Mouse (Mus musculus) frontal cortex, postnatal 25 days (tissue): ENCODE measurements around the gene Cebpb.

Experiments used
- DNase-seq, 2 experiments: peaks; one replicate each; pipeline ENCODE4 v3.0.0; 2022; ENCODE audit warnings: low spot score in 2 of 2

Gene Cebpb

DNA sequence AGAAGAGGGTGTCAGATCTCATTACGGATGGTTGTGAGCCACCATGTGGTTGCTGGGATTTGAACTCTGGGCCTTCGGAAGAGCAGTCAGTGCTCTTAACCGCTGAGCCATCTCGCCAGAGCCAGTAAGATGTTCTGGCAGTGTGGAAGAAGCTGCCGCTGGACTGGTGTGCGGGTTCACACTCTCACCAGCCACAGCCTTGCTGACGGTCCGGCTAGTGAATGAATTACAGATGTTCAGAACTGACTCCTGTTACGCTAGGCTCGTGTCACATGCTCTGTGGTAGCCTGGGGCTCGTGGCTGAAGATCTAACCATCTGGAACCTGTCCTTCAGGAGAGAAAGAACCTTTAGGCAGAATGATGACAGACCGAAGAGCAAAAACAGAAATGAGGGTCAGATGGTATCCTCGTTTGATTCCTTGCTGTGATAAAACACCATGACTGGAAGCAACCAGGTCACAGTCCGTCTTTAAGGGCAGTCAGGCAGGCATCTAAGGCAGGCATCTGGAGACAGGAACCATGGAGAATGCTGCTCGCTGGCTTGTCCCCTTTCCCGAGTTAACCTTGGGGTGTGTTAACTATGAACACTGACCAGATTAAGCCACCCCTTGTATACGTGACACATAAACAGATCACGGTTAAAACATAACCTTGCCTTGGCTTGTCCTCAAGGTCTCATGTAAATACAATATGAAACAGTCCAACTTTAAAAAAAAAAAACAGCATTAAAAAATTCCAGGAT lies 22.6 kb upstream of the Cebpb start:
- DNase-seq, result no peak

DNA sequence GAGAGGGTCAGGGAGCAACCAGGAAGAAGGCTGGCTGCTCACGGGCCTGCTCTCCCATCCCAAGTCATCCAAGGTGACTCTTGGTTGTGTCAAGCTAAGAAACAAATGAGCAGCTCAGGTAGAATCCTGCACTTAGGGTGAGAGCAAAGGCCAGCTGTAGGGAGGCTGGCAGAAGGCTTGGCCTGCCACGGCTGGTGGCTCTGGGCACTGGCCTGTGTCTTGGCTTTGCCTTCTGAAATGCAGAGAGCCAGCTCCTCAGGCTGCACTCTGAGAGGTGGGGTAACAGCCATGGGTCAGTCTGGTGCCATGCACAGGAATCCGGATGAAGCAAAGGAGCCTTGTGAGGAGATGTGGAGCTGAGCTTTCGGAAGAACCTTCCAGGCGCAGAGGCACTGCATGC lies 20.3 kb upstream of the Cebpb start:
- DNase-seq, result no peak

DNA sequence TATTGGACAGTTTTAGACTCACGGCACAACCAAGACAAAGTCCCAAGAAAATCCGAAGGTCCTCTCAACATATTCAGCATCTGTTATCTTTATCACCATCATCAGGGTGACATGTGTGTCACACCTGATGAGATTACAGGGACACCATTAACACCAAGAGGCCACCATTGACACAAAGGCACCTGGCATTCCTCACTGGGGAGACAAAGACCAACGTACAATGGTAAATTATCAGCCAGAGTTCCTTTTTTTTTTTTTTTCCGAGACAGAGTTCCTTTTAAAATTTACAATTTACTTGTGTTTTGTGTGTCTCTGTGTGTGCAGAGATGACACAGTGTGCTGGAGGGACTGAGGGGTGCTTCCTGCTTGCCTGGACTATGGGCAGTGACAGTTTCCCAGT lies 19.3 kb upstream of the Cebpb start:
- DNase-seq, result no peak

DNA sequence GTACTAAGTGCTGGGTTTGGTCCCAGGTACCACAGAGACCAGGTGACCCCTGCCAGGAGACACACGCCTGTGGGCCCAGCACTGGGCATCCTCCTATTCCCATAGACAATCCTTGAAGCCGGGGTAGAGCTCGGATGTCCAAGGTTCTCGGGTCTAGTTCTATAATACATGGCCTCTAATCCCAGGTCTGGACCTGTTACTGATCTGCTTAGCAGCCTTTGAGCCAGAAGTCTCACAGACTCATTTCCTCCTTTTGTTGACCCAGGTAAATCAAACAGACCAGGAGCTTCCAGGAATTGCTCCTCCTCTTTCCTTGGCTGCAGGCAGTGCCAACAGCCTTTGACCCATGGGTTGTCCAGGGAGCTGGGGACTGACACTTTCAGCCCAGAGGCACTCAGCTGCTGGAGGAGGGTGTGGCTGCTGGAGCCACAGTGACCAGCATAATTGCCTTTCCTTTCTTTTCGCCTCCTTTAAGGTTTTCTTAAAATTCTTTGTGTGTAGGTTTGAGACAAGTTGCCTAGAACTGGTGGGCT lies 17.5 kb upstream of the Cebpb start:
- no peak for DNase-seq

DNA sequence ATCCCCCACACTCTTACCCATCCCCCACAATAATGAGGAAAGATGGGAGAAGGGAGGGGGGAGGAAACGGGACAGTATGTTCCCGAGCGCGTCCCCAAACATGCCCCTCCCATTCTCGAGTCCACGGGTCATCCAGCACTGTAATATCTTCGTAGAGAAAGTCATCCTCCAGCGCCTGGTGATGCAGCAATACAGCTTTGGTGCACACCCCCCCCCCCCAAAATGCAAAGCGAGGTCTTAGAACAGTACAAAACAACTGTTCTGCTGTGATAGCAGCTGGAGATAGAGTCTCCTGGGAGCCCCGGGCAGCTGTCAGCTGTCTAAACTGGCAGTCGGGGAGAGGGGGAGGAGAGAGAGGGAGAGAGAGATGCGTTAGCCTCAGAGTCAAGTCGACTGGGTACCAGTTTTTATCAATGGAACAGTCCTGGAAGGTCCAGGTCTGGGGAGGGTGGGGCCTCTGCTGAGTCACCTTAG lies 16.5 kb upstream of the Cebpb start:
- no peak for DNase-seq

DNA sequence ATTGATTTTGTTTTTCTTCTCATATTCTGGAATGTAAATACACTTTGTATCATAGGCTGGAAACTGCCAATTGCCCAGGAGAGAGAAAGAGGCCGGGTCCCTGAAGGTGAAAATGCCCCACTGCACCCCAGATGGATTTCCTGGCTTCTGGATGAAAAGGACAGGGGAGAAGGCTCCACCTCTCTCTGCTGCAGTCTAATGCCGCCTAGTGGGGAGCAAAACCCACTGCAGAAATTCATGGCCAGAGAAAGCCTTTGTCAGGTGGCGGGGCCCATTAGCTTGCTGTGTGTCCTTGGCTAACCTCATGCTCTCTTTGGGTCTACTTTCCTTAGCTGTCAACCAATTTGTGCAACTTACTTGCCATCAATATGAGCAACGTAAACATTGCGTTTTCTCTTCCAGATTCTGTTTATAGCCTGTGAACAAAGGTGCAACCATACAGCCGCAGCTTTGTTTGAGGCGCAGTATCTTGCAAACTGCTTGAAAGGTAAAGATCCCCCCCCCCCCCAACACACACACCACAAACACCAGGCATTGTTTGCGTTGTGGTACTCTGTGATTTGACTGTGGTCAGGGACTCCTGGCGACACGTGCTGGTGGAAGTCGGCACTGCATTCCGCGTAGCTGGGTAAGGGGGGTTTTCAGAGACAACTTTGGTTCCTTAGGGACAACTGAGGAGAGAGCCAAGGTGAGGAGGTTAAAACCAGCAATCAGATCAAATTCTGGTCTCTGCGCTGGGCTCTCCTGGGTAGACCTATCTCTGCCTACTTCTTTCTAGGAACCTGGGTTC lies 13.4 kb upstream of the Cebpb start:
- no peak for DNase-seq

DNA sequence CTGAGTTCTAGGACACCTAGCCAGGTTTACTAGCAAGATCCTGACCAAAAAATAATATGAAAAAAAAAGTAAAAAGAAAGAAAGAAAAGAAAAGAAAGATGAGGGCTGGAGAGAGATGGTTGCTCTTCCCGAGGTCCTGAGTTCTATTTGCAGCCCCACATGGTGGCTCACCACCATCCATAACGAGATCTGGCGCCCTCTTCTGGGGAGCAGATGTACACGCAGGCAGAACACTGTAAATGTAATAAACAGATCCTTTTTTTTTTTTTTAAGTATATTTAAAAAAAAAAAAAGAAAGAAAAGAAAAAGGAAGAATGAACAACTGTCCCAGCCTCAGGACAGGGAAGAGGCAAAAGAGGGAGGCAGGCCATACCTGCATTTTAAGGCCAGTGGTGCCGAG lies 10.1 kb upstream of the Cebpb start:
- no peak for DNase-seq

DNA sequence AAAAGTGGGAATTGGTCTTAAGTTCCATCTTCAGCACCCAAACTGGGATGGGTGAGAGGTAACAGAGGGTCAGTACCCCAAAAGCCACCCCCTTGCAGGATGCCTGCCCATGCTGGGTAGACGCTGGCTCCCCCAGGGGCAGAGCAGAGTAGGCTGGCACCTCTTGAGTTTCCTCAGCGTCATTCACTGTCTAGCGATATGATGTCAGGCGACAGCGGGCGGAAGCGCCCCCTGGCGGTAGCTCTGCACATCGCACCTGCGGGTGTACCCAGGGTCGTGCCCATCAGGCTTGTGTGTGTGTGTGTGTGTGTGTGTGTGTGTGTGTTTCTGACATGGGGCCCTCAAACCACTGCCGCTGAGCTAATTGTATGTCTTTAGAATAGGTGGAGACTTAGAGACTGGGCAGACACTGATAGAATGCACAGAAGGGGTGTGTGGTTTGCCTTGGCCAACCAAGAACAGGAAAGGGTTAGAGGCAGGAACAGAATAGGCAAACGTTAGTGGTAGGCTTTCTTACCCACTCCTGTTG lies 8.7 kb upstream of the Cebpb start:
- DNase-seq, result peak; percentile 70 to 73

DNA sequence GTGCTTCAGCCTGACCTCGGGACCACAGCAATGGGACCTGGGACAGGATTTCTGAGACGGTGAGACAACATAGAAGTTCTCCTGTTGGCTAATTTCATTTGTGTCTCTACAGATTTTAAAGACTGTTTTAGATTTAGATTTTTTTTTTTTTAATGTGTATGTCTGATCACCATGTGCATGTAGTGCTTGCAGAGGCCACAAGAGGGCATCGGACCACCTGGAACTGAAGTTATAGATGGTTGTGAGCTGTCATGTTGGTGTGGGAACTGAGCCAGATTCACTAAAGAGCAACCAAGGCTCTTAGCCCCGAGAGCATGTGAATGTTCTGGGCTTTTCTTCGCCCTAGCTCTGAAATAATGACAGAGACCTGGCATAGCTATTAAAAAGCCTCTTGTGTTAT lies 8.1 kb upstream of the Cebpb start:
- no peak for DNase-seq

DNA sequence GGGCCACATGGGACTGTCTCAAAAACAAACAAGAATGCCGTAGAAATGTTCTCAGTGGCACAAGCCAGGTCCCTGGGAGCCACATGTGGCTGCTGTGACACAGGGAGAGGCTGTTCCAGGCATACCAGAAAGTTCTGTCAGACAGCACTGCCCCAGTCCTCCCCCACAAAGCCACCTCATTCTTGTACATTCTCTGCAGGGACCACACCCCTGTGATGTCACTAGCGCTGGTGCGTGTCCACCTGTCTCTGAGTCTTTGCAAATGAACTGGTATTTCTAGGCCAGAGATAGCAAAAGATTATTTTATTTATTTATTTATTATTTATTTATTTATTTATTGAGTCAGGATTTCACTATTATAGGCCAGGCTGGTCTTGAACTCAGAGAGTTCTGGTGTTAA lies 5.0 kb upstream of the Cebpb start:
- no peak for DNase-seq

DNA sequence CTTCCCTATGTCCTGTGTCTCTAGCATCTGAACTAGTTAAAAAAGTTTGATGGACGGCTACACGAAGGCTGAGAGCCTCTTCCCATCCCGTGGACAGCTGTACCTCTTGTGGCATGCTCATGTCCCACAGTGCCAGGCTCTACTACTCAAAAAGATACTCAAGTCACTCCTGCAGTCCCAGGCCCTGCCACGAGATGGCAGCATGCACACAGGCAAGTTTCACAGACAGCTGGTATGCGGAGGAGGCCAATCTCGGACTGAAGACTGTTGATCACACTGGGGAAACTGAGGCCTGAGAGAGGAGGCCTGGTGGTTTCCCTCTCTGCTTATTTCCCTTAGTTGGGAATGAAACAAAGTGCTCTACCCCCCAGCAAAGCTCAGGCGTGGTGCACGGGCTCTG lies 3.6 kb upstream of the Cebpb start:
- DNase-seq, result peak; percentile 99 to 100

DNA sequence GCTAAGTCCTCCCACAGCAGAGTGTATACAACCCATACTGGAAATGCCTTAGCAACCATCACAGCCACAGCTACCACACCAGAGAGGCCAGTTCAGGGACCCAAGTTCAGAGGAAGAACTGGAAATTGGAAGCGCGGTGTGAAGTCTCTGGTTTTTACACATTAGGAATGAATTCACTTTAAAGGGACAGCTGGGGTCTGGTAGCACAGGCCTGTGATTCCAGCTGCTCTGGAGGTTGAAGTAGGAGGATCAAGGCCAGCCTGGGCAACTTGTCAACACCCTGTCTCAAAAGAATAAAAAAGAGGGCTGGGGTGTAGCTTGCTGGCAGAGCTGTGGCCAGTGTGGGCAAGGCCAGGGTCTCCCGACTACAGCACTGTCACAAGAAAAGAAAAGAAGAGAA lies 2.9 kb upstream of the Cebpb start:
- DNase-seq, result no peak

DNA sequence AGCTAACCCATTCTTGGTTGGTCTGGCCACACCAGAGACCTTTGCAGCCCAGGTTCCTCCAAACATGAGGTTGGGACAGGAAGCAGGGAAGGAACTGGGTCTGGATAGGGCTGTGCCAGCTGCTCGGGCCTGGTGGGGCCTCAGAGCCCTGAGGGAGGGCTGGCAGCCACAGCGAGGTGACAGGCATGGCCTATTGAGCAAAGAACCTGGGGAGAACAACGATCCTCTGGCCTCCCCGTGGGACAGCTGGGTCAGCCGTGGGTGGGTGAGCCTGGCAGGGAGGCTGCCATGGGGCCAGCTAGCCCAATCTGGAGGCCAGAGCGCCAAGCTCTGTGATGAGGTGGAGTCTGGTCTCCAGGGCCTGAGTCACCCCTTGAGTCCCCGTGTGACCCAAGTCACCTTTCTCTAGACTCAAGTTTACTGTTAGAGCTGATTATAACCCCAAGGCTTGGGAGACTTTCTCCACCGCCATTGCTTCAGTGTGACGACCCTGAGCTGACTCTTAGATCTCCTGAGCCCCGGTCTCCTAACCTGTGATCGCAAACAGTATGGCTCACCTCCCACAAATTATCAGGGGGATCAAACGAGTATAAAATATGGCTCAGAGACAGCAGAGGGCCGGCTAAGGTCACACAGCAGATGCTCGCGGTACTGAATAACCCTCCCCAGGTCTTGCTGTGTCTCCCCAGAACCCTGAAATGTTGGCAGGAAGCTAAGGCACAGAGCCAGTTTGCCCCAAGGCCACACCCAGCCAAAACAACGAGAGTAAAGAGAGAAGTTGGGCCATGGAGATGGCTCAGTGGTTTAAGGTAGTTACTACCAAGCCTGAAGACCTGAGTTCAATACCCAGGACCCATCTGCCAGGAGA lies 2.1 kb upstream of the Cebpb start:
- no peak for DNase-seq

DNA sequence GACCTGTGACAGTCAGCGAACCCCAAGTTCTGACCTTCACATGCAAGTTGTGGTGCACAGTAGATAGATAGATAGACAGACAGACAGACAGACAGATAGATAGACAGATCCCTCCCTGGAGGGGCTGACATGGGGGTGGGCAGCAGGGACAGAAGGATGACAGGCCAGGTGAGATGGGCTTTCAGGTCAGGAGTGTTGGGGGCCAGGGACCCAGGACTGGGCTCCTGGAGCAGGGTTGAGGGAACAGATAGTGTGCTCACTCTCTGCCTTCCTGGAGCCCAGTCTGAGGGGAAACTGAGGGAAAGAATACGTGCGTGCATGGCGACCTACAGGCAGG lies 1.5 kb upstream of the Cebpb start:
- no peak for DNase-seq

DNA sequence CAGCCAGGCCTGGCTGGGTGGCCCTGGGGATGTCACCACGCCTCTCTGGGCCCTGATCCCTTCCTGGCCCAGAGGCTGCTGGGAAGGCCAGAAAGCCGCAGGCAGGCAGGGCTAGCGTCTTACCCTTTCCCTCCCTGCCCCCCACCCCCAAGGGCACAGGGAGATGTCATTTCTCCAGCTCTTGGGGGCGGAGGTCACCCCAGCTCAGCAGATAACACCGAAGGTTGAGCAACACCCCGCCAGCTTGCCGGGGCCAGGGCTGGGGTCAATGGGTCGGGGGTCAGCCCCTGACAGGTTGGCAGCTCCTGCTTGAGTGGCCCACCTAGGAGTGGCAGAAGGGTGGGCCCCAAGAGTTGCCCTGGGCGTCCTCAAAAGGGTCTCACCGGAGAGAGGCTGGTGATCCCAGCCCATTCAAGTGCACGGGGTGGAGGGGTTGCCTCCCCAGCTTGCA lies 1.0 kb upstream of the Cebpb start:
- no peak for DNase-seq

DNA sequence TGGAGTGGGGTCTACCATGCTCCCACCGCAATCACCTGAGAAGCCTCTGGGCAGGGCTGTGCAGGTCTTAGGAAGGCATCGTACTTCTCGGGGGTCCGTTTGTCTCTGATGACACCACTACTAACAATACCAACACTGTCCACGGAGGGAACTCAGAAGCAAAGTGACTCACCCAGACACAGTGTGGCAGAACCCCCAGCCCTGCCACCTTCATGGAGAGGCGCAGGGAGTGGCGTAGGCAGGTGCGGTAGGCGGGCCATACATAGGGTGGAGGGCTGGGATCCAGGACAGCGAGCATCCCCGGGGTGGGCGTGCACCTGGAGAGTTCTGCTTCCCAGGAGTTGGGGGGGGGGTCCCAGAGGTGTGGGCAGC lies 603 bp upstream of the Cebpb start:
- no peak for DNase-seq

DNA sequence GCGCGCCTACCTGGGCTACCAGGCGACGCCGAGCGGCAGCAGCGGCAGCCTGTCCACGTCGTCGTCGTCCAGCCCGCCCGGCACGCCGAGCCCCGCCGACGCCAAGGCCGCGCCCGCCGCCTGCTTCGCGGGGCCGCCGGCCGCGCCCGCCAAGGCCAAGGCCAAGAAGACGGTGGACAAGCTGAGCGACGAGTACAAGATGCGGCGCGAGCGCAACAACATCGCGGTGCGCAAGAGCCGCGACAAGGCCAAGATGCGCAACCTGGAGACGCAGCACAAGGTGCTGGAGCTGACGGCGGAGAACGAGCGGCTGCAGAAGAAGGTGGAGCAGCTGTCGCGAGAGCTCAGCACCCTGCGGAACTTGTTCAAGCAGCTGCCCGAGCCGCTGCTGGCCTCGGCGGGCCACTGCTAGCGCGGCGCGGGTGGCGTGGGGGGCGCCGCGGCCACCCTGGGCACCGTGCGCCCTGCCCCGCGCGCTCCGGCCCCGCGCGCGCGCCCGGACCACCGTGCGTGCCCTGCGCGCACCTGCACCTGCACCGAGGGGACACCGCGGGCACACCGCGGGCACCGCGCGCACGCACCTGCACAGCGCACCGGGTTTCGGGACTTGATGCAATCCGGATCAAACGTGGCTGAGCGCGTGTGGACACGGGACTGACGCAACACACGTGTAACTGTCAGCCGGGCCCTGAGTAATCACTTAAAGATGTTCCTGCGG lies 945 bp downstream of the Cebpb start, which contains the start of gene Tmem189:
Gene Tmem189, minus strand, starts transcription at position 322 of the 718 bp plus-strand sequence.
- peak; percentile 38 to 39 for DNase-seq

DNA sequence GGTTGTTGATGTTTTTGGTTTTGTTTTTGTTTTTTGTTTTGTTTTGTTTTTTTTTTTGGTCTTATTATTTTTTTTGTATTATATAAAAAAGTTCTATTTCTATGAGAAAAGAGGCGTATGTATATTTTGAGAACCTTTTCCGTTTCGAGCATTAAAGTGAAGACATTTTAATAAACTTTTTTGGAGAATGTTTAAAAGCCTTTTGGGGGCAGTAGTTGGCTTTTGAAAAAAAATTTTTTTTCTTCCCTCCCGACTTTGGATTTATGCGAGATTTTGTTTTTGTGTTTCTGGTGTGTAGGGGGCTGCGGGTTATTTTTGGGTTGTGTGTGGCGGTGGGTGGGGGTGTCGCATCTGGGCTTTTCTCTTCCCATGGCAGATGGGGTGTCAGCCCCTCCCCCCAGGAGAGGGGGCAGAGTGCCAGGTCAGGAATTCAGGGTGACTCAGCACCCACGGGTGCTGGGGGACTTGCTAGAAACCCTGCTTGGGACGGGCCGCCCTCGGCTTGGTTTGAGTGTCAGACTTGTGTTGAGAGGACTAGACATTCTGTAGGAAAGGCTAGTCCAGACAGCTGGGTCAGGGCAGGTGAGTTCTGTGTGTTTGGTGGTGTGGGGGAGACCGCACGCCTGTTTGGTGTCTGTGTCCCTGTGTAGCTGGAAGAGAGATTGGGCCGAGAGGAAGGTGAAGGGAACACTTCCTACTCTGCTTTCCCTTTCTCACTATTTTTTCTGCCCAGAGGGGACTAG lies 1.7 kb downstream of the Cebpb start:
- peak in 1 of 2 experiments; percentile 38 for DNase-seq

DNA sequence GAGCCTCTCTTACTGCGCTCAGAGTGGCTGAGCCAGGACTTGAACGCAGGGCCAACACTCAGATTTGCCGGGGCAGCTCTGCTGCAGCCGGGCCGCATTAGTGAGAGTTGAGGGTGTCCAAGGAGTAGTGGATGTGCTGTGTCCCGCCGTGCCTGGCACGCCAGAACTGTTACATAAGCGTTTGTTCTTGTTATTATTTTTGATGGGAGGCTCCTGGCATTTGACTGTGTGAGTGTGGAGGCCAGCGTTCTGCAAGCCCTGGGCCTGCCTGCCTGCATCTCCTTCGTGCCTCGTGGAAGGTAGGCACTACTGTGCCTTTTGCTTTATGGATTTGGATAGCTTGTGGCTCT lies 2.2 kb downstream of the Cebpb start:
- DNase-seq, result no peak

DNA sequence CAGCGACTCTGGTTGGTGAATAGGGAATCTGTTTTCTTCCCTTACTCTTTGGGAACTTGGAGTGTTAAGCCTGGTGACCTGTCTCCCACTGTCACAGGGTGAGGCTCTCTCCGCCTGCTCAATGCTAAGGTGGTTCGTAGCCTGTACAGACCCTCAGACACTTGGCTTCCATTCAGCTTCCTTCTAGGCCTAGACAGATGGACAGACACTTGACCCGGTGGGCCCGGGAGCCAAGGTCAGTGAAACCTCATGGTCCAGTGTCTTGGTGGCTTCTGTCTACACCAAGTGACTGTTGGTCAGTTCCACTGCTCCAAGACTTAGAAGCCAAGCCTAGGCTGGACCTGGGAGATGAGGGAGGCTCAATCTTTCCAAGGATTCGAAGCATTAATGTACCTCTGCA lies 2.7 kb downstream of the Cebpb start:
- no peak for DNase-seq
